Mouse (Mus musculus) embryo, embryonic 9.5 days (tissue): ENCODE data around the gene Iqcj.
A peak's percentile ranks its signal among the peaks of the same experiment; 100 is the strongest.

Source experiments
- DNase-seq: peaks from one replicate; pipeline ENCODE4 v3.0.0-alpha.2; 2017; ENCODE audit errors: extremely low spot score

Gene Iqcj

GRCm38 (mm10) chr3:67954459-67955065, 62.5 kb downstream of the Iqcj start:
- DNase-seq: peak; percentile 71

DNA sequence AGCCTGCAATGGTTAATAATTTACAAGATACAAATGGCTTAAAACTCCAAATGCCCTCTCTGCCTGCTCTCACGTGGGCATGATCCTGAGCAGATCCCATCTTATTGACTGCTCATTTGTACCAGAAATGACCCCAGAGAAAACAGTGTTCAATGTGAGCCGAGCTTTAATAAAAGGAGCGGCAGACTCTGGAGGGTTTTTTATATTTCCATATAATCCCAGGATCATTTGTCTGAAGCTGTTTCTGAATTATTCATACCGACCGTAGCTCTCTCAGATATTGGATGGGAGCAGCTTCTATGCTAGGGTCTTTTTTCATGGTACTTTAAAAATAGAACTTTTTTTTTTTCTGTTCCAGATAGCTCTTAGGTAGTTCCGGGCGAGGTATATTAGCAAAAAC, 67.7 kb downstream of the Iqcj start:
- no peak for DNase-seq

GRCm38 (mm10) chr3:67960133-67960532, 68.1 kb downstream of the Iqcj start:
- DNase-seq: no peak

DNA sequence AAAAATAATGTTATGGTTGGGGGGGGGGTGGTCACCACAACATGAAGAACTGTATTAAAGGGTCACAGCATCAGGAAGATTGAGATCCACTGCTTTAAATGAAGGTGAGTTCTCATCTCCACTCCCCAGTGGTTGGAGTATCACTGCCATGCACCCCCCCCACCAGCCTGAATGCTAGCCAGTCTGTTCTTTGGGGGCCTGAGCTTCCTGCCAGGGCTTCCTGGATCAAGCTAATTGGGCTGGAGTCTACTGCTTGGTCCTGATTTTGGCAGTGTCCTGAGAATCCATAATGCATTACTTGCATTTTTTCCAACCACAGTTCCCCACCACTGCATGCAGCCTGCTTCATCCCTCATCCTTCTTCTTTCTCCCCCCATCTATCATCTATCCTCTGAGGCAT, 68.7 kb downstream of the Iqcj start:
- DNase-seq: no peak

GRCm38 (mm10) chr3:67961934-67962639, 70.1 kb downstream of the Iqcj start:
- no peak for DNase-seq

GRCm38 (mm10) chr3:67974340-67974998, 82.4 kb downstream of the Iqcj start:
- DNase-seq: no peak

DNA sequence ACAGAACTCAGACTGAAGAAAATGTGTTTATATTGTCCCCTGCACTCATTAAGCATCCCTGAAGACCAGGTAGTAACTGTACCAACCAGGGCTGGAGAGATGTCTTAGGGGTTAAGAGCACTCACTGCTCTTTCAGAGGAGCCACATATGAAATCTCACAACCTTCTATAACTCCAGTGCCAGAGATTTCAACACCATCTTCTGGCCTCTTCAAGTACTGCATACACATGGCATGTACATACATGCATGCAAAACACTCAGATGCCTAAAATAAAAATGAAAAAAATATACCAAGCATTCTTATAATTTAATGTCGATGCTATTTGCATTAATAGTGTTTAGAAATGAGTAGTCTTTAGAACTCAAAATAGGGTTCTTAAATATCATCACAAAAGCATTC, 88.0 kb downstream of the Iqcj start:
- DNase-seq: no peak

DNA sequence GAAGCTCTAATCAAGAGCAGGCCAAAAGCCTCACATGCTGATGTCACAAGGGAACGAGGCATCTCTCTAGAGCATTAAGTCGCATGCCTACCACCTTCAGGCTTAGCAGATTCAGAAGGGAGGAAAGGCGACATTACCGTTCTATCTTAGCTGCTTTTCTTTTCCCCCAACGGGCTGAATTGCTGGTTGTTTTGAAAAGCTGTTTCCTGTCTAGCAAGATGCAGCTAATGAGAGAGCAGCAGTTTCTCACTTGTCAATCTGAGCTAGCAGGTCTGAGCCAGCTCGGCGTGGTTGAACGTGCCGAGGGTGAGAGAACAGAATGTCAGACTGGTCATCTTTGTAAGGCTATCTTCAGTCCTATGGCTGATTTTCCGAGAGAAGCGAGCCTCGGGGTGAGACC, 91.3 kb downstream of the Iqcj start:
- DNase-seq: peak; percentile 12

GRCm38 (mm10) chr3:68002415-68002814, 110.4 kb downstream of the Iqcj start:
- DNase-seq: no peak

DNA sequence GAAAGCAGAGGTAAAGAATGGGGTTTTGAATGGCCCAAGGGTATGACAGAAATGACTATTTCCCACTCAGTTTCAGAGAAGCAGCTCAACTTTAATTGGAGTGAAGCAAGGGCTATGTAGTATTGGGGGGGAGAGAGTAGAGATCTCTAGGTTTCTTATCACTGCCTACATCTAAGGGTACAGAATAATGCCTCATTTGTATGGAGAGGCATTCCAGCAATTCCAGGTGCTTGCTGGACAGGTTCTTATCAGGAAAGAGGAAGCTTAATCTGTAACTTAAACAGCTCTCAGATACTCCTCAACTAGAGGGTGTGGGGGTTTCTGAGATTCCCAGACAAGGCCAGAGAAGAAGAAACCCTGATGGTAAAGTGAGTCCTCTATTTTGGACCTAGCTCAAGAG, 120.3 kb downstream of the Iqcj start:
- no peak for DNase-seq

DNA sequence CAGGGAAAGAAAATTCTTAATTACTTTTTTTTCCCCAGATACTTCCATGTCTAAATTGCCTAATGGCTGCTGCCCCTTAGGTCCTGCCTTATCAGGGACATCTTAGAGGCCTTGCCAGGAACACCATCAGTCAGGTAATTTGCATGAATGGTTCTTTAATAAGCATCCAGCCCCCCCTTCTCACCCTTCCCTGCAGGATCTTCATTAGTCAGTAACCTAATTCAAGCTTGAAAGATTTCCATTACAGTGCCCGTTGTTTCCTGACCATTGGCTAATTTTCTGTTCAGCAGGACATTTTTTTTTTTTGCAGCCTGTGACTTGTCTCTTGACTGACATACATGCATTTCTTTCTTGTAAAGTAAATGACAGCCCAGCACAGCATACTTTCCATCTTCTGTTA, 123.8 kb downstream of the Iqcj start:
- DNase-seq: no peak

- DNase-seq: no peak
Observed at GRCm38 (mm10) chr3:68019401-68019800, 127.4 kb downstream of the Iqcj start.

DNA sequence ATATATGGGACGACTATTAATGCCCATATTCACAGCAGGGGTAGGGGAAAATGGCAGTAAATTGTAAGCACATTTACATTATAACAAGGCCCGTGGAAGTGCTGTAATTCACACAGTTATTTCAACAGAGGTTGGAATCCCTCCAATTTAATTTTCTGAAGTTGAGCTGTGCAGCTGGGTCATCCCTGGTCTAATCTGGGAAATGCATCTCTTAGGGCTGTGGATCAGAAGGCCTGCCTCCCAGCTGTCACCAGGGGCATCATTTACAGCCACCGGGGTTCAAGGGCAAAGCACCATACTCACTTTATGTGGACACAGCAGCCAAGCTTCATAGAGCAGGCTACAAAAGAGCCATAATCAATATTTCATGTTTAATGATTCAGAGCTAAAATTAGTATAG, 144.1 kb downstream of the Iqcj start:
- no peak for DNase-seq

GRCm38 (mm10) chr3:68042951-68043350, 150.9 kb downstream of the Iqcj start:
- no peak for DNase-seq

DNA sequence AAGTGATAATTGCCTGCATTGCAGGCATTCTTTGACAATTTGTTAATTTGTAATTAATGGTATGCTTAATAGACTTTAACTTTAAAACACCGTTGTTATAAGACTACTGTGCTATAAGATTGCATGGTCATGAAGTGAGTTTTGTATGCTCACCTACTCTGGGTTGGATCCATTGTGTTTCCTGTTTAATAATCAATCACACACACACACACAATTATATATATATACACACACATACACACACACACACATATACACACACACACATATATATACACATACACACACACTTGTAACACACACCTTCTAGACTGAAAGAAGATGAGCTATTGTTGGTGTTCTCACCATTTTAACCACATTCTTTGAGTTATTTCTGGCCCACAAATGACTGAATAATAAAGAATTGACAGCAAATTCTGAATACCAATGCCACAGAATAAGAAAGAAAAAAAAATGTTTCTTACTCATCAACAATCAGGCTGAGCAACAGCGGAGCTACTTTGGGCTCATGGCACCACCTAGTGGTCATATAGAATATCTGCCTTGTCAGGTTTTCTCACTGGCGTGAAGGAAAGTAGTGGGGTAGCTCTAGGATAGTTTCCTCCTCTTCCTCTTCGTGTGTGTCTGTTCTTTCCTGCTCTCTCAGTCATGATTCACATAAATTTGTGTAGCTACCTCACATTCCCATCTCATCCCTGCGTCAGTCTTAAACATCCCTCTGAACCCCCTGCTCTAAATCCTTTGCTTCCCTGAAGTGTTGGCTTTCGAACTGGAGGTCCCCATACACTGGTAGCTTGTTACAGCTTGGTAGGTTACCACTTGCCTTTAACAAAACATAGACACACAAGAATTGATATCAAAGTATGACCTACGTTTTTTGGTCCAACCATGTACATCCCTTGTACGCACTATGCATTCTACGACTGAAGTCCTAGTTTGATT, 153.7 kb downstream of the Iqcj start:
- peak; percentile 58 for DNase-seq

GRCm38 (mm10) chr3:68053538-68053937, 161.5 kb downstream of the Iqcj start:
- peak; percentile 43 for DNase-seq

DNA sequence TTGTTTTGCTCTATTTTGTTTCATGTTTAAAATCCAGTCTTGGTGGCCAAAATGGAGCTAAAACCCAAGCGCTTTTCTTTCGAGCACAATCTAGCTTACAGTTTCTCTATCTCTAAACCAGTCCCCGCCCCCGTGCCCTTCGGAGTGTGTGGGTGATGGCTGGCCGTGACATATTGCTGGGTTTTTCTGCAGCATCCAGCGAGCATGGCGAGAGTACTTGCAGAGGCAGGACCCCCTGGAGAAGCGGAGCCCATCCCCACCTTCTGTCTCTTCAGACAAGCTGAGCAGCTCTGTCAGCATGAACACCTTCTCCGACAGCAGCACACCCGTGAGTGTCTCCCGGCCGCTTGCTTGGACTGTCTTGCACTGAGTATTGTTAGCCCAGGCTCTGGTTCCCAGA, 163.1 kb downstream of the Iqcj start:
- no peak for DNase-seq

DNA sequence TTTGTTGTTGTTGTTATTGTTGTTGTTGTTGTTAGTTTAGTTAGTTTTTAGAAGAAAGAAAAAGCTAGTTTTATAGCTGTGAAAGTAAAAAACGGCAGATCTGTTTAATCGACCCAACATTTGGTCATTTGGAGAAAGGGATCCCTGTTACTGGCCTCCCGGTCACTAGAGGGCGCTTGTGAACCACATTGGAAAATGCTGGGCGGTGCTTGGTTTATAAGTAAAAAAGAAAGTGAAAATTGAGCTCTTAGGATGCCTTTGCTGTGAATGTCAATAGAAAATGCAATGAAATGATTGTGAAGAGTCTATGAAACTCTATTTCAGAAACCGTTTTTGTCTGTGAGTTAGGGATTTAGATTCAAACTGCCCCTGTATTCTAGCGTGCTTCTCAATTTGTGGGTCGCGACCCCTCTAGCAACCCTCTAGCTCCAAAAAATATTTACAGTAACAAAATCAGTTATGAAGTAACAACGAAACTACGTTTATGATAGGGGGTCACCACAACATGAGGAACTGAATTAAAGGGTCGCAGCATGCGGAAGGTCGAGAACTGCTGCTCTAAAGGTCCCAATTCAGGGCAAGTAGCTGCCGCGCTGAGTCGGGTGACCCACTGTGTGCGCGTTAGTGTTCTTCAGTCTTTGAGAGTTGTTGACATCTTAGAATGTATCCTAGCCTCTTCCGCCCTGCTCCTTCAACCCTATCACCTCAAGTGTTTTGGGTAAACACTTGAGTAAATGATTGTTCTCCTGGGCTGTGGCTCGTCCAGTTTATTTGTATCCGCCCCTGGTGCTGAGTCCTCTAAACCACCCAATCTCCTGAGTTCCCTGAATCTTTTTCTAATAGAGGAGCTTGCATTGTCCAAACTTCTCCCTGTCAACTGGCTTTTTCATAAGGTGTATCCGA, 164.6 kb downstream of the Iqcj start:
- peak; percentile 63 for DNase-seq

DNA sequence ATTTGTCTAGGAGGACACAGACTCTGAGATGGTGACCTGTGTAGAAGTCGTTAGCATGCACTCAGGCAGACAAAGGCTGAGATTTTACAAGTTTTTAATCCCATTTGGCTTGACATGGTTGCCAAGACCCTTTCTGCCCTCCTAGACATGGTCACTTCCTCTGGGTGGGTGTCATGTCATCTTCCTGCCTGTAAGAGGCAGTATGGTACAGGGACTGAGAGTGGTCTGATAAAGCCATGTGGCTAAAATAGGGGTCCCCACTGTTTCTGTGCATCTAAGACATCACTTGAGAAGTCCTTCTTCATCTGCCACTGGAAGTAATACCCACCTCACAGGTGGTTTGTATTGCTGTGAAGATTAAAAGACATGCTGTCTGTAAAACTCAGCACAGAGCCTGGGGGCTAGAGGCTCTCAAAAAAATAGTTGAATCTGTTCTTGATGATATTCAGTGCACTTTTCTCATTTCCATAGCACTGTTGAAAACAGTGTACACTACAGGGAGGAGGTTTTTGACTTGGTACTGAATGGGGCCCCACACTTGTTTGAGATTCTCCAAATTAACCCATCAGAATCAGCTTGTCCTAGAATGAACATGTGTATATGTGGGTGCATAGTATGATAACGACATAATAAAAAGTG, 167.3 kb downstream of the Iqcj start:
- peak; percentile 32 for DNase-seq

- DNase-seq: peak; percentile 59
Observed at GRCm38 (mm10) chr3:68064731-68065130, 172.7 kb downstream of the Iqcj start, which contains the start of gene Schip1. Schip1 (plus strand) TSS chr3:68064802.
